Mouse (Mus musculus) myocyte (in vitro differentiated cells): Measurements from ENCODE around the gene Uvrag. TPM values are rescaled to one million over a fixed set of nuclear protein-coding genes. Genes with fewer than 3 reads are reported as not detected.

Experiments used
- H3K27me3 ChIP-seq: one replicate; pipeline ENCODE4 v1.6.1; 2011; ENCODE audit not compliant: control insufficient read depth, insufficient read depth, insufficient read length
- H3K36me3 ChIP-seq: one replicate; pipeline ENCODE4 v1.6.1; 2011; ENCODE audit not compliant: control insufficient read depth, insufficient read depth
- H3K4me2 ChIP-seq: one replicate; pipeline ENCODE4 v1.6.1; 2011; ENCODE audit warnings: low read depth, control low read depth
- H3K4me3 ChIP-seq: one replicate; pipeline ENCODE4 v1.5.1; 2011; ENCODE audit warnings: mild to moderate bottlenecking, control low read depth, moderate library complexity
- H3K79me2 ChIP-seq: one replicate; pipeline ENCODE4 v1.6.1; 2011; ENCODE audit not compliant: control insufficient read depth, insufficient read depth
- H3ac ChIP-seq: one replicate; pipeline ENCODE4 v1.6.1; 2011; ENCODE audit not compliant: control insufficient read depth, insufficient read length
- CEBPB ChIP-seq: IDR thresholded peaks from 2 replicates; pipeline ENCODE4 v1.6.1; 2011; ENCODE audit warnings: mild to moderate bottlenecking, moderate library complexity; ENCODE audit not compliant: poor library complexity, insufficient read depth, severe bottlenecking
- E2F4 ChIP-seq: IDR thresholded peaks from one replicate; pipeline ENCODE4 v1.6.1; 2011; ENCODE audit warnings: mild to moderate bottlenecking, control low read depth, moderate library complexity; ENCODE audit not compliant: insufficient read depth
- MAX ChIP-seq: IDR thresholded peaks from one replicate; pipeline ENCODE4 v1.6.1; 2011; ENCODE audit warnings: low read depth, mild to moderate bottlenecking, control low read depth
- MYOD1 ChIP-seq, 3 experiments: IDR thresholded peaks; one replicate each; pipeline ENCODE4 v1.6.1; 2011; ENCODE audit warnings: control low read depth in 2 of 3, low read depth in 2 of 3, mild to moderate bottlenecking in 2 of 3, moderate library complexity in 1 of 3; ENCODE audit not compliant: insufficient read length in 2 of 3, control insufficient read depth in 1 of 3
- MYOG ChIP-seq, 3 experiments: IDR thresholded peaks; one replicate each; pipeline ENCODE4 v1.6.1; 2011; ENCODE audit warnings: control low read depth in 2 of 3, low read depth in 2 of 3, mild to moderate bottlenecking in 2 of 3; ENCODE audit not compliant: insufficient read length in 2 of 3, control insufficient read depth in 1 of 3, insufficient read depth in 1 of 3
- POLR2A ChIP-seq: IDR thresholded peaks from one replicate; pipeline ENCODE4 v1.6.1; 2011; ENCODE audit warnings: low read depth, mild to moderate bottlenecking, control low read depth, moderate library complexity; ENCODE audit not compliant: insufficient read length
- POLR2AphosphoS2 ChIP-seq: IDR thresholded peaks from one replicate; pipeline ENCODE4 v1.6.1; 2011; ENCODE audit warnings: low read depth, control low read depth; ENCODE audit not compliant: insufficient read length
- REST ChIP-seq: IDR thresholded peaks from one replicate; pipeline ENCODE4 v1.6.1; 2011; ENCODE audit warnings: mild to moderate bottlenecking, control low read depth, moderate library complexity; ENCODE audit not compliant: insufficient read depth, insufficient read length
- SRF ChIP-seq: IDR thresholded peaks from one replicate; pipeline ENCODE4 v1.6.1; 2011; ENCODE audit warnings: low read depth; ENCODE audit not compliant: control insufficient read depth, insufficient read length
- TCF12 ChIP-seq: IDR thresholded peaks from one replicate; pipeline ENCODE4 v1.6.1; 2011; ENCODE audit warnings: mild to moderate bottlenecking, control low read depth; ENCODE audit not compliant: poor library complexity, insufficient read depth, severe bottlenecking
- TCF3 ChIP-seq: IDR thresholded peaks from one replicate; pipeline ENCODE4 v1.6.1; 2011; ENCODE audit warnings: low read depth, control low read depth; ENCODE audit not compliant: insufficient read length
- USF1 ChIP-seq: IDR thresholded peaks from one replicate; pipeline ENCODE4 v1.6.1; 2011; ENCODE audit warnings: low read depth, mild to moderate bottlenecking, control low read depth, moderate library complexity
- polyA plus RNA-seq: library from polyadenylated mRNA; unstranded; fragments of >200 nt; fragmentation: generic; extraction: Trizol; gene quantifications from one replicate; pipeline ENCODE4 v1.2.1, GENCODE M21; 2012; ENCODE audit warnings: missing spikeins

Gene Uvrag
- polyA plus RNA-seq, 1 experiment, result 9.0 TPM

DNA sequence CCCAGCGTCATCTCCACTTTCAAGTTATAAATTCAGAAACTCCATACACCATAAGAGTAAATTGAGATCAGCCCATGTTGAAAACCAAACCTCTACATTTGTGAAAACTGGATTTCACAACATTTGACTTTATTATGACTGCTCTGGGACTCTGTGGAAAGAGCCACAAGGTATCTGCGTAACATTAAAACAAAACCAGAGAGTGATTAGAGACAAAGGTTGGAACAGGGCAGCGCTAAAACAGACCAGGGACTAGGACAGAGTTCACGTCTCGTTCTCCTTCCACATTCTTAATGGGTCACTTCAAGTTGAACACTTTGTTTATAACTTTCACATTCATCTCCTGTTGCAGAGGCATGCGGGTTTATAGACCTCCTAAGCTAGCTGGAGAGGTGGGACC lies 198.2 kb downstream of the Uvrag start:
- no peaks in the 10 kb centered on the region for H3K27me3 ChIP-seq
- no peak overlapping the region for H3ac ChIP-seq
- H3K79me2 ChIP-seq, result no peaks in the 10 kb centered on the region
- no peaks in the 10 kb centered on the region for H3K36me3 ChIP-seq
- no peak for TF ChIP-seq MAX
- TF ChIP-seq REST, result no peak
- no peak for TF ChIP-seq E2F4
- TF ChIP-seq TCF12, result no peak
- TF ChIP-seq TCF3, result no peak
- TF ChIP-seq MYOG (IDR thresholded peaks at IDR 0.05; ENCODE audit: control insufficient read depth in 1 of 3, insufficient read depth in 1 of 3, insufficient read length in 2 of 3, low read depth in 2 of 3), result no peak
- no peak for TF ChIP-seq SRF
- TF ChIP-seq POLR2AphosphoS2, result no peak
- TF ChIP-seq USF1, result no peak
- TF ChIP-seq CEBPB, result no peak
- TF ChIP-seq POLR2A, result no peak
- TF ChIP-seq MYOD1 (IDR thresholded peaks at IDR 0.05; ENCODE audit: control insufficient read depth in 1 of 3, insufficient read length in 2 of 3, low read depth in 2 of 3), result no peak
- H3K4me3 ChIP-seq, result no peak overlapping the region
- H3K4me2 ChIP-seq, result no peak overlapping the region

DNA sequence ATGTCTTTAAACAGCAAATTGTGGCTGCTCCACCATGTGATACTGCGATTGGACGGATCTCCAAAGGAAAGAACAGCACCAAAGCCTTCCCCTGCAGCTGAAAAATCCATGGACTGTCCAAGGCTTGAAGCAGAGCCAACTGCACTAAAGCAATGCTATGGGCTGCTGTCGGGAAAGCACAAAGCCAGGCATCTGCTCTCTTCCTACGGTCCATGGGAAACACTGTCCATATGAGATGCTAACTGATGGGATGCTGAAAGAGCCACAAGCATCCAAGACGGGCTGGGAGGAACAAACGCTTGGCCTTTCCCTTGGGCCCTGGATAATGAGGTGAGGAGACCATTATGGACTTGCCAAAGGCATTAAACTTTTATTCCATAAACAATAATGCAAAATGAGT lies 201.7 kb downstream of the Uvrag start:
- Histone ChIP-seq H3K36me3 (no peaks in the 10 kb centered on the region), H3K79me2 (no peaks in the 10 kb centered on the region), H3K4me3 (no peak overlapping the region), H3ac (no peak overlapping the region), H3K27me3 (no peaks in the 10 kb centered on the region), H3K4me2 (no peak overlapping the region)
- TF ChIP-seq SRF (no peak), USF1 (no peak), POLR2A (no peak), MYOG (IDR thresholded peaks at IDR 0.05; ENCODE audit: control insufficient read depth in 1 of 3, insufficient read depth in 1 of 3, insufficient read length in 2 of 3, low read depth in 2 of 3) (no peak), E2F4 (no peak), CEBPB (no peak), TCF12 (no peak), REST (no peak), MYOD1 (IDR thresholded peaks at IDR 0.05; ENCODE audit: control insufficient read depth in 1 of 3, insufficient read length in 2 of 3, low read depth in 2 of 3) (no peak), POLR2AphosphoS2 (no peak), MAX (no peak), TCF3 (no peak)

DNA sequence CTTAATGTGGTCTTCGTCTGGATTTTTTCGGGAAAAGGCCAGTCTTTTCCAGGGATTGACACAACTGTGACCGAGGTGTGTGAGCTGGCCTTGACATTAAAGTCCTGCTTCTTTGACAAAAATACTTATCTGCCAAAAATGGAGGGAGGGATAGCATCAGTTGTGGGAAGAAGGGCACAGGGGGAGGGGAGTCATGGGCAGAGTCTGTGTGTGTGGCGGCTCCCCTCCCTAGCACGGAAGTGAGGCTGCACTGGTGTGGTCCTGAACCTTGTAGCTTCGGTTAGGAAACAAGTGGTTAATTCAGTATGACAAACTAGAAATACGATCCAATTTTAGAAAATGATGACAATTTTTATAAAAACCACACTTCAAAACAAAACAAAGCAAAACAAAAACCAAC lies 202.3 kb downstream of the Uvrag start:
- TF ChIP-seq SRF (no peak), REST (no peak), POLR2A (no peak), MAX (no peak), POLR2AphosphoS2 (no peak), MYOD1 (IDR thresholded peaks at IDR 0.05; ENCODE audit: control insufficient read depth in 1 of 3, insufficient read length in 2 of 3, low read depth in 2 of 3) (no peak), CEBPB (no peak), E2F4 (no peak), USF1 (no peak), TCF12 (no peak), TCF3 (no peak), MYOG (IDR thresholded peaks at IDR 0.05; ENCODE audit: control insufficient read depth in 1 of 3, insufficient read depth in 1 of 3, insufficient read length in 2 of 3, low read depth in 2 of 3) (no peak)
- H3K36me3 ChIP-seq, result no peaks in the 10 kb centered on the region
- H3K4me2 ChIP-seq, result no peak overlapping the region

DNA sequence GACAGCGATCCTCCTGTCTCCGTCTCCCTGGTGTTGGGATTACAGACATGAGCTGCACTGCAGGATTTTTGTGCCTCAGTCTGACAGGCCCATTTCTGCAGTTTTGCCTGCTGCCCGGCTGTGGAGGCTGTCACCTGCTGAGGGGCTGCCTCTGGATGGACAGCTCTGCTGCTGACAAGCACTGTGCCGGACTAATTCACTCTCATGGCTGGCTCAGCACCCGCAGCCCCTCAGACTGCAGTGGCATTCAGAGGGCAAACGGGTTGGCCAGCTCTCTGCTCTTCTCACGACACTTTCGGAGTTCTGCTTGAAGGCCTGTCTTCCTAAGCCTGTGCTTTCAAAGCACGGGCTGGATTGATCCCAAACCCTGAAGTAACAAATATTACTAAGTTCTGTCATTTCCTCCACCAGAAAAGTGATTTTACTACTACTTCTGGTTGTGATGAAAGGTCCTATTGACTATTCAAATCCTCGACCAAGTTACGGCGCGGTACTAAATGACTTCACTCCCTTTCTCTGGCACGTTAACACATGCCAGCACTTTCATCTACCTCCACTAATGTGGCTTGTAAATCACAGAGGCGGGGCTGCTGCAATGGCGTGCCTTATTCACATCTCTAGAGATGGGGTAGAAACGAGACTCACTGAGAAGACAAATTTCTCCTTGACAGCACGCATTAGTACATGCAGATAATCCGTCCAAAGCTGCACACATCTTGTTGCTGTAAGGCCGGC lies 203.7 kb downstream of the Uvrag start:
- TF ChIP-seq E2F4 (no peak), MAX (no peak), TCF12 (no peak), TCF3 (no peak), MYOG (IDR thresholded peaks at IDR 0.05; ENCODE audit: control insufficient read depth in 1 of 3, insufficient read depth in 1 of 3, insufficient read length in 2 of 3, low read depth in 2 of 3) (no peak), POLR2AphosphoS2 (no peak), POLR2A (no peak), REST (no peak), MYOD1 (IDR thresholded peaks at IDR 0.05; ENCODE audit: control insufficient read depth in 1 of 3, insufficient read length in 2 of 3, low read depth in 2 of 3) (no peak), CEBPB (no peak), USF1 (no peak), SRF (no peak)
- no peaks in the 10 kb centered on the region for H3K79me2 ChIP-seq
- H3ac ChIP-seq, result no peak overlapping the region
- H3K27me3 ChIP-seq, result no peaks in the 10 kb centered on the region
- H3K4me3 ChIP-seq, result no peak overlapping the region
- no peaks in the 10 kb centered on the region for H3K36me3 ChIP-seq
- H3K4me2 ChIP-seq, result no peak overlapping the region

More for the DNA sequence above, 202.3 kb downstream of the Uvrag start:
- Histone ChIP-seq H3K4me3 (no peak overlapping the region), H3K27me3 (no peaks in the 10 kb centered on the region), H3K79me2 (no peaks in the 10 kb centered on the region), H3ac (no peak overlapping the region)
